Mouse (Mus musculus) intestine, postnatal 0 days (tissue): ENCODE measurements around the gene Itk. TPM values are rescaled to one million over a fixed set of nuclear protein-coding genes. Genes with fewer than 3 reads are reported as not detected.

Experiments
- ATAC-seq: fragments of 200-750 bp; cut with Nextera tagmentation; 2 replicates; pipeline ENCODE4 v1.8.0; 2017; ENCODE audit warnings: mild to moderate bottlenecking, moderate TSS enrichment, moderate library complexity
- H3K27ac ChIP-seq: fragments of 300-500 bp; sonication (generic); 2 replicates; pipeline ENCODE4 v1.5.1; 2014; ENCODE audit warnings: mild to moderate bottlenecking, low read depth, low read length, moderate library complexity
- H3K27me3 ChIP-seq: fragments of 300-500 bp; sonication (generic); replicated peaks from 2 replicates; pipeline ENCODE4 v1.6.1; 2014; ENCODE audit warnings: low read length, mixed read lengths; ENCODE audit not compliant: control insufficient read depth, insufficient read depth
- H3K36me3 ChIP-seq: fragments of 300-500 bp; sonication (generic); 2 replicates; pipeline ENCODE4 v1.6.1; 2014; ENCODE audit warnings: mild to moderate bottlenecking, moderate library complexity; ENCODE audit not compliant: control insufficient read depth, insufficient read depth
- H3K4me1 ChIP-seq: fragments of 300-500 bp; sonication (generic); replicated peaks from 2 replicates; pipeline ENCODE4 v1.6.1; 2014; ENCODE audit warnings: antibody characterized with exemption, low read length, mixed read lengths; ENCODE audit not compliant: control insufficient read depth, insufficient read depth
- H3K4me2 ChIP-seq: fragments of 300-500 bp; sonication (generic); replicated peaks from 2 replicates; pipeline ENCODE4 v1.6.1; 2014; ENCODE audit warnings: low read depth, mild to moderate bottlenecking, moderate library complexity
- H3K4me3 ChIP-seq: fragments of 300-500 bp; sonication (generic); 2 replicates; pipeline ENCODE4 v1.5.1; 2014; ENCODE audit warnings: low read depth, low read length
- H3K9ac ChIP-seq: fragments of 300-500 bp; sonication (generic); 2 replicates; pipeline ENCODE4 v1.6.1; 2014; ENCODE audit warnings: mild to moderate bottlenecking, low read depth, low read length
- H3K9me3 ChIP-seq: fragments of 300-500 bp; sonication (generic); 2 replicates; pipeline ENCODE4 v1.6.1; 2016; ENCODE audit warnings: mixed run types; ENCODE audit not compliant: control insufficient read depth
- CTCF ChIP-seq: sonication (generic); IDR thresholded peaks from 2 replicates; pipeline ENCODE4 v1.5.1; 2016; ENCODE audit warnings: low read depth, mild to moderate bottlenecking, control low read depth, antibody characterized with exemption, moderate library complexity
- WGBS: fragments of 180-500 bp; shearing (Covaris S2); extraction: QIAGEN DNeasy Blood & Tissue Kit; methylation state at CpG from one replicate; pipeline ENCODE4 v1.1.7; 2014; 5-methylcytosine and 5-hydroxymethylcytosine counted together
- polyA plus RNA-seq: library from polyadenylated mRNA; unstranded; fragments of >200 nt; fragmentation: Nextera tagmentation; extraction: Ambion mirVana; gene quantifications from 2 replicates; pipeline ENCODE4 v1.2.1, GENCODE M21; 2015

Gene Itk
- polyA plus RNA-seq, 1 experiment from 2014 or later = 0.09 TPM

DNA sequence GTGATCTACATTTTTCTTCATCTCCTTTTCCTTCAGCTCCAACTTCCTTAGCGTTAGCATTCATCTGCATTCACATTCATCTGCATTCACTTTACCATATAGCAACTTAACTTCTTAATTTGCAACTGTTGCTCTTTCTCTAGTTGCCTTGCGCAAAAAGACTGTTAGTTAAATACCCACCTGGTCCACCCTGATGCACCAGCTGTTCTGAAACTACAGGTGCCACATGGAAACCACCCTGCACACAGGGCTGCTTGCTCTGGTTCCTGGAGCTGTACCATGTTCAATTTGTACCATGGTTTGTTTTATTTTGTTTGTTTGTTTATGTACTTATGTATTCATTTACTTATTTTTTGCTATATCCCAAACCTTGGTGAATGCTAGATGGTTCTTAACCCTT is 6.4 kb upstream of the Itk start:
- no peak for ATAC-seq
- Histone ChIP-seq H3K9ac (no peak overlapping the region), H3K4me3 (no peak overlapping the region), H3K27me3 (no peaks in the 10 kb centered on the region), H3K4me2 (no peak overlapping the region), H3K4me1 (no peaks in the 10 kb centered on the region), H3K36me3 (no peaks in the 10 kb centered on the region), H3K9me3 (no peaks in the 10 kb centered on the region), H3K27ac (no peak overlapping the region)
- no peak for TF ChIP-seq CTCF
- 92% methylated on average over 2 of the region's 2 CpGs for WGBS

- no peak for ATAC-seq
- WGBS = 80% methylated on average over 2 of the region's 2 CpGs
- Histone ChIP-seq H3K4me2 (no peak overlapping the region), H3K4me1 (no peaks in the 10 kb centered on the region), H3K36me3 (no peaks in the 10 kb centered on the region), H3K27ac (no peak overlapping the region), H3K27me3 (no peaks in the 10 kb centered on the region), H3K4me3 (no peak overlapping the region), H3K9ac (no peak overlapping the region), H3K9me3 (no peaks in the 10 kb centered on the region)
- no peak for TF ChIP-seq CTCF
These were observed 5.8 kb upstream of the Itk start for GRCm38 (mm10) chr11:46395088-46395487.

DNA sequence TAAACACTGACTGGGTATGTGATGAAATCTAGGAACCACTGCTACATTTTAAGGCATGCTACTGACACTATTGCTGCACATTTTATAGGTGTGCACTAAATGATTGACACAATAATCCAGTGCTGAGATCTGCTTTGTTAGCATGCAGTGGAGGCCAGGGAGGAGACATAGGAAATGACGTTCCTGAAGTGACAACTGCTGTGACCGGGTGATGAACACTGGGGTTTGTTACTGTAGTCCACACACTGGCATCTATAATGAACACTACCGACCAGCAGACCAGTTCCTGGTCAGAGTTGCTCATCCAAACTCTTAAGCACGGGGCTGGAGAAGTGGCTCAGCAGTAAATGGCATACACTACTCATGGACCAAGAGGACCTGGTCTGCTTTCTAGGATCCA is 4.1 kb upstream of the Itk start:
- WGBS = 83% methylated on average over 4 of the region's 4 CpGs
- H3K4me1 ChIP-seq = no peaks in the 10 kb centered on the region
- H3K4me2 ChIP-seq = no peak overlapping the region
- no peak for TF ChIP-seq CTCF
- no peak overlapping the region for H3K27ac ChIP-seq
- no peaks in the 10 kb centered on the region for H3K36me3 ChIP-seq
- no peak overlapping the region for H3K9ac ChIP-seq
- no peaks in the 10 kb centered on the region for H3K27me3 ChIP-seq
- H3K4me3 ChIP-seq = no peak overlapping the region
- no peak for ATAC-seq
- H3K9me3 ChIP-seq = no peaks in the 10 kb centered on the region

DNA sequence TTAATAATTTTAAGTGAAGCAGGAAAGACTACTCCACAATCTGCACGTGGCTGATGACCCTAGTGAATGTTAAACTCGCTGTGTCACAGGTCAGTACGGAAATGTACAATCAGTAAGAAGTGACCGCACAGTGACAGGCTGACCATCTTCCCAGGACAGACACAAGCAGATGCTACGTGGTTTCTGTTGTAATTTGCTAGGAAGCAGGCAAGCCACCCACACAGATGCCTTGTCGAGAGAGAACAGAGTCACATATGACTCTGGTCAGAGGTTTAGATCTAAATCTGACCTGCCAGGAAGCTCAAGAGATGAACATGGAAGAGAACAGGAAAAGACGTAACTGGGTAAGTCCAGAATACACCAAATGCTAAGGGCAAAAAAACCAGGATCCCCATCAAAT is 3.6 kb upstream of the Itk start:
- Histone ChIP-seq H3K27me3 (no peaks in the 10 kb centered on the region), H3K36me3 (no peaks in the 10 kb centered on the region), H3K27ac (no peak overlapping the region), H3K9me3 (no peaks in the 10 kb centered on the region), H3K4me3 (no peak overlapping the region), H3K4me1 (no peaks in the 10 kb centered on the region), H3K9ac (no peak overlapping the region), H3K4me2 (no peak overlapping the region)
- TF ChIP-seq CTCF = no peak
- ATAC-seq = no peak
- 73% methylated on average over 7 of the region's 7 CpGs for WGBS

DNA sequence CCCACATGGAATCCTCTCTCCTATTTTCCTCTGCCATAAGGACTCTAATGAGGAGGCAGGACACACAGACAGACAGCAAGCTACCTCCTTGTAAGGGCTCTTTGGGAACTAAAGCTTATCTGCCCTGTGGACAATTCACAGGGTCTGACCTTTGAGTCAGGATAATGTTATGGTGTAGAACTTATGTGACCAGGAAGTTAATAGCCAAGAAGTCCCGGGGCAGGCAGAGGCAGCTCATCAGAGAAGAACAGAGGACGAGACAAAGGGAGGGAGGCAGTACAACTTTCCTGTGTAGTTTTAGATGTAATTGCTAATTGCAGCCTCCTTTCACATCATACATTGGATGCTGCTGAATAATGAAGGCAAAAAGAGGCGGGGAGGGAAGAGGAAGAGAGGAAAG is 1.3 kb upstream of the Itk start:
- H3K4me1 ChIP-seq = no peaks in the 10 kb centered on the region
- H3K36me3 ChIP-seq = no peaks in the 10 kb centered on the region
- no peak overlapping the region for H3K4me2 ChIP-seq
- no peaks in the 10 kb centered on the region for H3K27me3 ChIP-seq
- no peak for ATAC-seq
- 41% methylated on average over 3 of the region's 3 CpGs for WGBS
- no peak overlapping the region for H3K9ac ChIP-seq
- H3K4me3 ChIP-seq = no peak overlapping the region
- no peak for TF ChIP-seq CTCF
- H3K27ac ChIP-seq = no peak overlapping the region
- H3K9me3 ChIP-seq = no peaks in the 10 kb centered on the region

DNA sequence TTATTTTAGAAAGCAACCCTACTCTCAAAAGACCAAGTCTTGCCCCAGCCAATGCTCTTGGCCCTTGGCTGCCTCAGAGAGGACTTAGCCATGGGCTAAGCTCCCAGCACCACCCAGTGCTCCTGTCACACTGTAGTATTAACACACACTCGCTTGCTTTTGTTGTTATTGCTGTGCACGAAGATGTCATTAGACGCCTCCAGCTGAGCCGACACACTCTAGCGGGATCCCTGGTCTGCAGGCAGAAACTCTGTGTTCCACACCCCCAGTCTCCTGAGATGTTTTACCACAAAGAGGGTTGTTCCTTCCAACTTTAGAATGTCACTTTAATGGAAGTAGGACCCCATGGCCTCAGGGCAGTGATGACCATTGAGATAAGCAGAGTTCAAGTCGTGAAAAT is 877 bp downstream of the Itk start:
- no peak for TF ChIP-seq CTCF
- no peaks in the 10 kb centered on the region for H3K9me3 ChIP-seq
- no peak for ATAC-seq
- H3K27me3 ChIP-seq = no peaks in the 10 kb centered on the region
- H3K4me3 ChIP-seq = no peak overlapping the region
- H3K27ac ChIP-seq = no peak overlapping the region
- no peak overlapping the region for H3K9ac ChIP-seq
- WGBS = 64% methylated on average over 6 of the region's 6 CpGs
- no peaks in the 10 kb centered on the region for H3K4me1 ChIP-seq
- no peaks in the 10 kb centered on the region for H3K36me3 ChIP-seq
- no peak overlapping the region for H3K4me2 ChIP-seq

GRCm38 (mm10) chr11:46387061-46387460 is 2.3 kb downstream of the Itk start:
- H3K27ac ChIP-seq = no peak overlapping the region
- H3K4me2 ChIP-seq = no peak overlapping the region
- no peak overlapping the region for H3K9ac ChIP-seq
- no peaks in the 10 kb centered on the region for H3K27me3 ChIP-seq
- H3K4me1 ChIP-seq = no peaks in the 10 kb centered on the region
- H3K36me3 ChIP-seq = no peaks in the 10 kb centered on the region
- no peak for ATAC-seq
- no peak overlapping the region for H3K4me3 ChIP-seq
- no peak for TF ChIP-seq CTCF
- no peaks in the 10 kb centered on the region for H3K9me3 ChIP-seq
- 87% methylated on average over 8 of the region's 8 CpGs for WGBS
